Mouse (Mus musculus): ENCODE measurements around the gene Cacnb4. TPM values are rescaled to one million over a fixed set of nuclear protein-coding genes. Genes with fewer than 3 reads are reported as not detected.

The Cacnb4 gene
- polyA plus RNA-seq, 1 experiment = 0.68 TPM

DNA sequence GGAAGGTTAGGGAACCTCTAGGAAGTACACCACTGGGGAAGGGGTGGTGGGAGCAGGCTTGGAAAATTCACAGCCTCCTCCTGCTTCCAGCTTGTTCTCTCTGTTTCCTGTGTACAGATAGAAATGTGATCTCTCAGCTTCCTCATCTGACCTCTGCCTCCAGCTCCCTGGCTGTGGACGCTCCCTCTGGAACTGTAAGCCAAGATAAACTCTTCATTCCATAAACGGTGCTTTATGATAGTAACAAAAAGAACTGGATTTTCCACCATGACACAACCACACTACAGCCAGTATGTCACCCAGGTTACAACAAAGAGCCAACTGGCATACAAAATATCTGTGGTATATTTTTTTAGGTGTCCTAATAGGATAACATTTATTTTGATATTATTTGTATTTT lies 132.1 kb downstream of the Cacnb4 start:
- H3K27ac ChIP-seq (ENCODE audit: control insufficient read depth, insufficient read depth, low read depth, low read length) = no peak overlapping the region
- no peaks in the 10 kb centered on the region for H3K4me1 ChIP-seq (ENCODE audit: control insufficient read depth, insufficient read depth, low read length)
- H3K4me3 ChIP-seq (ENCODE audit: control insufficient read depth, low read depth, low read length) = no peak overlapping the region
- no peaks in the 10 kb centered on the region for H3K36me3 ChIP-seq (ENCODE audit: control insufficient read depth, insufficient read depth, low read length)
- TF ChIP-seq POLR2A (IDR thresholded peaks at IDR 0.05; ENCODE audit: control insufficient read depth, low read depth, low read length) = no peak
- TF ChIP-seq CTCF (IDR thresholded peaks at IDR 0.05; ENCODE audit: control insufficient read depth, insufficient read depth, insufficient replicate concordance, low read depth, low read length) = no peak
- no peaks in the 10 kb centered on the region for H3K27me3 ChIP-seq (ENCODE audit: control insufficient read depth, insufficient read depth, low read length)

DNA sequence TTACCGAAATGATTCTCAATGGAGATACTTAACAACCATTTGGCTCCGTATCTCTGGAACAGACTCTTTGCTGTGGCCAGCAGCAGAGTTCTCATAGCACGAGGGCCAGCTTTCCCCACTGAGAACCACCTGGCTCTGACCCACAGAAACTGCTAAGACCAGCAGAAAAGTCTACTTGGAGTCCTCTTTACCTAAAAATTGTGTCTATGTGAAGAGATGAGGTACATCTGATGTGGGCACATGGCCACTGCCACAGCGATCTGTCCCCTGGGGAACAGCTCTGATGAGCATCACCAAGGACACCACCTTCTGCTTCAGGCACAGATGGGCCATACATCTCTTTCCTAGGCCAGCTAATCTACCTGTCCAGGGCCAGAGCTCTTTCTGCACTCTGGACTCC lies 135.6 kb downstream of the Cacnb4 start:
- Histone ChIP-seq H3K4me1 (ENCODE audit: control insufficient read depth, insufficient read depth, low read length) (no peaks in the 10 kb centered on the region), H3K27ac (ENCODE audit: control insufficient read depth, insufficient read depth, low read depth, low read length) (no peak overlapping the region), H3K4me3 (ENCODE audit: control insufficient read depth, low read depth, low read length) (no peak overlapping the region), H3K27me3 (ENCODE audit: control insufficient read depth, insufficient read depth, low read length) (no peaks in the 10 kb centered on the region), H3K36me3 (ENCODE audit: control insufficient read depth, insufficient read depth, low read length) (no peaks in the 10 kb centered on the region)
- TF ChIP-seq CTCF (IDR thresholded peaks at IDR 0.05; ENCODE audit: control insufficient read depth, insufficient read depth, insufficient replicate concordance, low read depth, low read length) (no peak), POLR2A (IDR thresholded peaks at IDR 0.05; ENCODE audit: control insufficient read depth, low read depth, low read length) (no peak)

DNA sequence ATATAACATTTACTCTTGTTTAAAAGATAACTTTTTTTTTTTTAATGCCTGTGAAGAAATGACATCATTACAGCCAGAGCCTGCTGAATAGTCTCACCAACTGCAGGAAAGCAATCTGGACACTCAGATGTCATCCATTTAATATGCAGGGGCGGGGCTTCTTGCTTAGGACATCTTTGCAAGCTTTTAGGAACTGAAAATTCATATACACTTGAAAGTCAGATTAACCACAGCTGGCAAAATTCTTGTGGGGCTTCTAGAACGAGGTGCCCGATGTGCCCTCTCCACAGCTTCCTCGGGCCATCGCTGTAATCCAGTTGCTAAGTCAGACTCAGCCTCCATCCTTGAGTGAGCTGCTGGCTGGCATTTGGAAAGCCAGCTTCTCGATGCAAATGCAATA lies 137.3 kb downstream of the Cacnb4 start:
- no peaks in the 10 kb centered on the region for H3K36me3 ChIP-seq (ENCODE audit: control insufficient read depth, insufficient read depth, low read length)
- no peak overlapping the region for H3K4me3 ChIP-seq (ENCODE audit: control insufficient read depth, low read depth, low read length)
- no peaks in the 10 kb centered on the region for H3K4me1 ChIP-seq (ENCODE audit: control insufficient read depth, insufficient read depth, low read length)
- no peak overlapping the region for H3K27ac ChIP-seq (ENCODE audit: control insufficient read depth, insufficient read depth, low read depth, low read length)
- TF ChIP-seq POLR2A (IDR thresholded peaks at IDR 0.05; ENCODE audit: control insufficient read depth, low read depth, low read length) = no peak
- H3K27me3 ChIP-seq (ENCODE audit: control insufficient read depth, insufficient read depth, low read length) = no peaks in the 10 kb centered on the region

DNA sequence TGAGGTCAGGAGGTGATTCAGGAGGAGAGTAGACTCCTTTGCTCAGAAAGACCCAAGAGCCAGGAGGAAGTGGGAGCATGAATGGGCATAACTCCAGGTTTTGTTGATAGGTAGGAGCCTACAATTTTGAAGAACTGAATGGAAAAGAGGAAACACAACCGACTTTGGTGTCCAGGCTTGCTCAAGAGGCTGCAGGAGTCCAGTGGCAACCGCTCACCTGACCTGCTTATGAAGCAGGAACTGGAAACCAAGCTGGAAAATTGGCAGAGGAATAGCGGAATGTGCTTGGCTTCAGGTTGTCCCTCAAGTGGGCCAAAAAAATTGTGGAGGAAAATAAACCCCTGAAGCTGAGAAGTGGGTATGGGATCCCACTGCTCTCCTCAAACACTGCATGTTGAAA lies 139.0 kb downstream of the Cacnb4 start:
- Histone ChIP-seq H3K4me3 (ENCODE audit: control insufficient read depth, low read depth, low read length) (no peak overlapping the region), H3K27ac (ENCODE audit: control insufficient read depth, insufficient read depth, low read depth, low read length) (no peak overlapping the region), H3K27me3 (ENCODE audit: control insufficient read depth, insufficient read depth, low read length) (no peaks in the 10 kb centered on the region), H3K36me3 (ENCODE audit: control insufficient read depth, insufficient read depth, low read length) (no peaks in the 10 kb centered on the region), H3K4me1 (ENCODE audit: control insufficient read depth, insufficient read depth, low read length) (no peaks in the 10 kb centered on the region)
- TF ChIP-seq CTCF (IDR thresholded peaks at IDR 0.05; ENCODE audit: control insufficient read depth, insufficient read depth, insufficient replicate concordance, low read depth, low read length) = no peak

DNA sequence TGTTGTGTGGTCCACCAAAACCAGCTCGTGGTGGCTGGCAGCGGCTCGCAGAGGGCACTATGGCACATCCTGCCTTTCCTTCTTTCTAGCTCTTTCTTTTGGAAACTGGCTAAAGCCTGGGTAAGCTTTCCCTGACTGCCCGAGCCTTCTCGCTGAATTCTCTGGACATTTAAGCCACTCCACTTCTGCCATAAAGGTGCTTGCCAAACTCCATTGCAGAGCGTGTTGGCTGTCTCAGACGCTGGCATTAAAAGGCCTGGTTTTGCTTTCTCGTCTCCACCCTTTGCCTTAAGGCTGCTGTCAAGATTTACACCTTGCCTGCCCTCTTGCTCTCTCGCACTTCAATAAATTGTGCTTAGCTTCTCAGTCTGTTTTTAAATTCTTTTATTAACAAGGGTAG lies 139.5 kb downstream of the Cacnb4 start:
- Histone ChIP-seq H3K27ac (ENCODE audit: control insufficient read depth, insufficient read depth, low read depth, low read length) (no peak overlapping the region), H3K27me3 (ENCODE audit: control insufficient read depth, insufficient read depth, low read length) (no peaks in the 10 kb centered on the region), H3K4me3 (ENCODE audit: control insufficient read depth, low read depth, low read length) (no peak overlapping the region), H3K36me3 (ENCODE audit: control insufficient read depth, insufficient read depth, low read length) (no peaks in the 10 kb centered on the region), H3K4me1 (ENCODE audit: control insufficient read depth, insufficient read depth, low read length) (no peaks in the 10 kb centered on the region)
- TF ChIP-seq POLR2A (IDR thresholded peaks at IDR 0.05; ENCODE audit: control insufficient read depth, low read depth, low read length) = no peak
- no peak for TF ChIP-seq CTCF (IDR thresholded peaks at IDR 0.05; ENCODE audit: control insufficient read depth, insufficient read depth, insufficient replicate concordance, low read depth, low read length)

DNA sequence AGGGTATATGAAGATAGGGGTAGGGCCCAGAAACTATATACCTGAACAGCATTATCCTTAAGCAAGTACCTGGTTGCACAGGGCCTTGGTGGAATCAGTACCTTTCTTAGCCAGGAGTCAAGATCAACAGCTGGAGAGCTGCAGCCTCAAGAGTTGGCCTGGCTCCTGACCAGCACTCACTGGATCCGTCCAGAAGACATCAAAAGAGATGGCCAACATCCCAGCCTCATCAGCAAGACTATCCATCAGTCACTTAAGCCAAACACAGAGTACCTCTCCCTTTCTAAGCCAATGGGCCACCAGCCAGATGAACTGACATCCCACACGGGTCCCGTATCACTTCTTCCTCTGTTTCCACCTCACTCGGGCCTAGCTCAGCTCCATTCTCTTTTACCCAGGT lies 140.1 kb downstream of the Cacnb4 start:
- TF ChIP-seq POLR2A (IDR thresholded peaks at IDR 0.05; ENCODE audit: control insufficient read depth, low read depth, low read length) (no peak), CTCF (IDR thresholded peaks at IDR 0.05; ENCODE audit: control insufficient read depth, insufficient read depth, insufficient replicate concordance, low read depth, low read length) (no peak)

DNA sequence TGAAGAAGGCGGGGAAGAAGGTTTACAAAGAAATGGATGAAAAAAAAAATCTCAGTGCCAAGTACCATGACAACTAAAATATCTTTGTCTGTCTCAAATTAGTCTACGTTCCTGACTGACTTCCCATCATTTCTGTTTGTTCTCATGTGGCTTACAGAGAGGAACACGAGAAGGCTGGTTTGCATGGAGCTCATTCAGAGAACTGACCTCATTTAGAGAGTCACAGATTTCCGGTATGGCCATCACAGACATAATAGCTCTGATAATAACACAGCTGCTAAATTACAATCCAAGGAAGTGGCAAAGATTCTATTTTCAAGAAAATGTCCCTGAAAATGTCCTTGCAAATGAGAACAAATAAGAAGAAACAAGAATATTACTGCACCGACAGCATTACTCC lies 142.9 kb downstream of the Cacnb4 start:
- Histone ChIP-seq H3K27ac (ENCODE audit: control insufficient read depth, insufficient read depth, low read depth, low read length) (no peak overlapping the region), H3K36me3 (ENCODE audit: control insufficient read depth, insufficient read depth, low read length) (no peaks in the 10 kb centered on the region), H3K27me3 (ENCODE audit: control insufficient read depth, insufficient read depth, low read length) (no peaks in the 10 kb centered on the region), H3K4me3 (ENCODE audit: control insufficient read depth, low read depth, low read length) (no peak overlapping the region), H3K4me1 (ENCODE audit: control insufficient read depth, insufficient read depth, low read length) (no peaks in the 10 kb centered on the region)
- TF ChIP-seq POLR2A (IDR thresholded peaks at IDR 0.05; ENCODE audit: control insufficient read depth, low read depth, low read length) = no peak

More for the DNA sequence above, 140.1 kb downstream of the Cacnb4 start:
- H3K36me3 ChIP-seq (ENCODE audit: control insufficient read depth, insufficient read depth, low read length) = no peaks in the 10 kb centered on the region
- no peaks in the 10 kb centered on the region for H3K27me3 ChIP-seq (ENCODE audit: control insufficient read depth, insufficient read depth, low read length)
- no peaks in the 10 kb centered on the region for H3K4me1 ChIP-seq (ENCODE audit: control insufficient read depth, insufficient read depth, low read length)
- no peak overlapping the region for H3K27ac ChIP-seq (ENCODE audit: control insufficient read depth, insufficient read depth, low read depth, low read length)
- no peak overlapping the region for H3K4me3 ChIP-seq (ENCODE audit: control insufficient read depth, low read depth, low read length)

DNA sequence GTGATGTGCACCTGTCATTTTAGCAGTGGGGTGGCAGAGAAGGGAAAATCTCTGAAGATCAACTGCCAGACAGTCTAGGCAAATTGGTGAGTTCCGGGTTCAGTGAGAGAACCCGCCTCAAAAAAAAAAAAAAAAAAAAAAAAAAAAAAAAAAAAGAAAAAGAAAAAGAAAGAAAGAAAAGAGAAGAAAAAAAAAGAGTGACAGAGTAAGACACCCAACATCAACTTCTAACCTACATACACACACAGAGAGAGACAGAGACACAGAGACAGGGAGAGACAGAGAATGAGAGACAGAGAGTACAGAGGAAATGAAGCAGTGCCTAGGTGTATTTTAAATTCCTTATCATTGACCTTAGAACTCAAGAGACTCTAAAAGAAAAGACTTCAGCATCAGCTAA lies 146.1 kb downstream of the Cacnb4 start:
- H3K4me3 ChIP-seq (ENCODE audit: control insufficient read depth, low read depth, low read length) = no peak overlapping the region
- H3K36me3 ChIP-seq (ENCODE audit: control insufficient read depth, insufficient read depth, low read length) = no peaks in the 10 kb centered on the region
- no peaks in the 10 kb centered on the region for H3K27me3 ChIP-seq (ENCODE audit: control insufficient read depth, insufficient read depth, low read length)
- no peaks in the 10 kb centered on the region for H3K4me1 ChIP-seq (ENCODE audit: control insufficient read depth, insufficient read depth, low read length)
- H3K27ac ChIP-seq (ENCODE audit: control insufficient read depth, insufficient read depth, low read depth, low read length) = no peak overlapping the region
- TF ChIP-seq CTCF (IDR thresholded peaks at IDR 0.05; ENCODE audit: control insufficient read depth, insufficient read depth, insufficient replicate concordance, low read depth, low read length) = no peak
